Mouse (Mus musculus) adrenal gland, adult 2 months (tissue): ENCODE measurements around the gene Fgfr1op. TPM values are rescaled to one million over a fixed set of nuclear protein-coding genes. Genes with fewer than 3 reads are reported as not detected.

Source experiments
- DNase-seq: peaks from one replicate; pipeline ENCODE4 v3.0.0; 2021
- polyA plus RNA-seq: library from polyadenylated mRNA; depleted of rRNA; stranded (reverse); fragments of >200 nt; gene quantifications from 2 replicates; pipeline ENCODE4 v1.2.3, GENCODE M21; 2012; rRNA removed
- total RNA-seq, 2 experiments: library from RNA; stranded (reverse); gene quantifications; 2 replicates each; pipeline ENCODE4 v1.2.3; 2021

Gene Fgfr1op
- total and polyA plus RNA-seq, 3 experiments: 0.43 to 21.4 (median 16.6) TPM

DNA sequence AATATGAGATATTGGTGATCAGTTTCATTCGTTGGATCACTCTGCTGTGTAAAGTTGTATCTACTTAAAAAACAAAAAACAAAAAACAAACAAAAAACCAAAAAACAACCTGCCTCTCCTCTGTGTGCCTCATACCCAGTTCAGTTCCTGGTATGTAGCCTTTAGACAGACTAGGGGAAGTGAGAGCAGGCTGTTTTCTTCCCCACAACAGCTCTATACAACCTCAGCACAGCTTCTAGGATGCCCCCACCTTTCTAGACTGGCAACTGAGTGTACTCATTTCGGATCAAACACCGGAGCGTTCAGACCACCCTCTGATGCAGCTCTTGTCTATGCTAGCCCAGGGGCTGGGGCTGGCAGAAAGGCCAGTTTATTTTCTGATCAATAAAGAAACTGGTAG, 60.4 kb downstream of the Fgfr1op start:
- DNase-seq: no peak

DNA sequence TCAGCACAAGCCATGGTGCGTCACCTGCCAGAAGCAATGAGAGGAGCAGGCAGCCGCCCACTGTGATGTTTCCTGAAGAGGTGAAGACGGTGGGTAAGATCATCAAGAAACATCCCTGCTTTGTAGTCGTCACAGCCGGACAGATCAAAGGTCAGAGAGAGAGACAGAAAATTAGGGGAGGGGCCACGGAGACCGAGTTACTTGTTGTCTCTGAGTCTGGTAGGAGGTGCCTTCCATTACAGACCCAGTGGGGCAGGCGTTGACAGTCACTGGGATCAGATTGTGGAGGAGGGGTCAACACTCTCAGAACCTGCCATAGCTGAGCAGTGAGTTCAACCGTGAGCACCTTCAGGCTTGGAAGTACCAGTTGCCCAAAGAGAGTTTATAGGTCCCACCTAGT, 63.3 kb downstream of the Fgfr1op start:
- no peak for DNase-seq

DNA sequence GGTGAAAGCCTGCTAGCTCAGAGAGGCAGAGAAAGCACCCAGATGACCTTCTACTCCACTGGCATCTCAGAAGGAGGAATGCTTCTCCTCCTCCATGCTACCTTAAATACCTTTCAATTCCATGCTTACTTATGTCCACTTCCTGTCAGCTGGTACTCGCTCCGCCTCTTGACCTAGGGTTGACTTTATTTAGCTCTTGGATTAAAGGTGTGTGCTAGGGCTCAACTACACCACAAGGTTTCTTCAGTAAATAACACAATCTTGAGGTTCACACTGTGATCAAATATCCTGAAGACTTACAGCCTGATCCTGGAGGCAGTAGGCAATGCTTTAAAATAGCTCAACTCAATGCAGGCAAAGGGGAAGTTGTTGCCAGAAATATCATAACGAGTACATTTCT, 64.3 kb downstream of the Fgfr1op start:
- no peak for DNase-seq

DNA sequence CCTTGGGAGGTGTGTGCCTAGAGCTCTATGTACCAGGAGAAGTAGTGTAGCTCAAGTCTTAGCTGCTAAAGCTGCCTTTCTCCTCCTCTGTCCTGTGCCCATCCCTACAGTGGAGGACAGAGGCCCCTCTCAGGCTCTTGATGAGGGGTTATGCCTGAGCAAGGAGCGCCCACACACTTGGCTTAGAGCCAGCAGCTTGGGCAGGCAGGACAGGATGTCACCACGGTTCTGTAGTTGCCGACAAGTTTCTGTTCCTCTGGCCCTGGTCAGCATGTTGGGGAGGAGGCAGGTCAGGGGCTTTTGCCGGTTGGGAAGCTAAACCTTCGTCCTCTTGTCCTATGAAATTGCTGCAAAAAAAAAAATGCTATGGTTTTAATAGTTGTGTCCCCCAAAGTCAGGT, 66.8 kb downstream of the Fgfr1op start:
- DNase-seq: no peak

DNA sequence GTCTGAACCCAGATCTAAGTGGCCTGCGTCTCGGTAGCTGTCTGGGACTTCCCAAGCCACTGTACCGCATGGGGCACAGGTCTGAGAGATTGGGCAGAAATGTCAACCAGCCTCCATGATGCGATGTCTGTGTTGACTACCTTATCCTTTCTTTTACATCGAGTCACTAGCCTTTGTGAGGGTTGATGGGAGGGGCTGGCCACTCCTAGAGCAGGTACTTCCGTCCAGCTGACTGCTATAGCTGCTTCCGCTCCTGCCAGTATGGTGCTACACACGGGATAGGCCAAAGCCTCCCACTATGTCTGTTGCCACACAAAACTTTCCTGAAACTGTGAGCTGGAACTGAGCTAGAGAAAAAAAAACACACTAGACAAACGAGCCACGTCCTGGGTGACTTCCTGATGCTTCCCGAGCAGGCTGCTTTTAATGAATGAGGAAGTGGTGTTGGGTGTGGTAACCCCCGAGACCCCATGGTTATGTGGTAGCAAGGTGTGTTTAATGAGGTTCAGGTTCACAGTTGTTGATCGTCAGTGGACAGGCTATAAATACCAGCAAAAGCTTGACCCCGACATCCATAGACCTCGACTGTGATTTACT, 68.4 kb downstream of the Fgfr1op start:
- no peak for DNase-seq

DNA sequence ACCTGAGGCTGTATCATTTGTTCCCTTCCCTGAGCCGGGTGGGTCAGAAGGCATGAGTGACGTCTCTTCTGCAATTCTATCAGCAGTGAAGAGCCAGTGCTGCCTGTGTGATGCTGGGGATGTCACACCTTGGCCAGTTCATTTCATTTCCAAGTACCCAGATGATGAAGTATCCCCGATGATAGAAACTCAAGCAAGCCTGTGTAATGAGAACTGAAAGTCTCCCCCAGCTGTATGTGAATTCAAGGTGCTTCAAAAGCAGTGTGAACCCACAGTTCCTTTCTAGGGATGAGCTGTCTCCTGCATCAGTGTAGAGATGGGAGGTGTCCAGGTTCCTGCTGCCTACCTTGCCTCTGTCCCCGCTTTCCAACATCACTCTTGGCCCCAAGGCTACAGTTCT, 69.2 kb downstream of the Fgfr1op start:
- DNase-seq: no peak

DNA sequence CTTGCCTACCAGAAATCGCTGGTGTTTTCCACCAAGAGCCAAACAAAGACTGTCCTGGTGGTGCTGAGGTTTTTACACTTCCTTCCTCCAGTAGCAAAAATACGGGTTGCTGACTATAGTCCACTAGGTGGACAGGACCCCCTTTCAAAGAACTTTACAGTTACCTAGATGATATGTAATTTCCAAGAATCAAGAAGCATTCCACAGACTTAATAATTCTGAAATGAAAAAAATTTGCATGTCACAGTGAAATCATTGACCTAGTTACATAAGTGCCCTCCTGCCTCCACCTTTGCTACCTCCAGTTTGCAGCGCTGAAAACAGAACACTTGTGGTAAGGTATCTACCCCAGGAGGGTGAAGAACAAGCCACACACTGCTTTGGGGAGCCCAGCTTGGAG, 70.4 kb downstream of the Fgfr1op start, which contains the start of gene Ccr6:
Gene Ccr6, plus strand, starts transcription at position 301 of the 400 bp plus-strand sequence.
- DNase-seq: no peak

DNA sequence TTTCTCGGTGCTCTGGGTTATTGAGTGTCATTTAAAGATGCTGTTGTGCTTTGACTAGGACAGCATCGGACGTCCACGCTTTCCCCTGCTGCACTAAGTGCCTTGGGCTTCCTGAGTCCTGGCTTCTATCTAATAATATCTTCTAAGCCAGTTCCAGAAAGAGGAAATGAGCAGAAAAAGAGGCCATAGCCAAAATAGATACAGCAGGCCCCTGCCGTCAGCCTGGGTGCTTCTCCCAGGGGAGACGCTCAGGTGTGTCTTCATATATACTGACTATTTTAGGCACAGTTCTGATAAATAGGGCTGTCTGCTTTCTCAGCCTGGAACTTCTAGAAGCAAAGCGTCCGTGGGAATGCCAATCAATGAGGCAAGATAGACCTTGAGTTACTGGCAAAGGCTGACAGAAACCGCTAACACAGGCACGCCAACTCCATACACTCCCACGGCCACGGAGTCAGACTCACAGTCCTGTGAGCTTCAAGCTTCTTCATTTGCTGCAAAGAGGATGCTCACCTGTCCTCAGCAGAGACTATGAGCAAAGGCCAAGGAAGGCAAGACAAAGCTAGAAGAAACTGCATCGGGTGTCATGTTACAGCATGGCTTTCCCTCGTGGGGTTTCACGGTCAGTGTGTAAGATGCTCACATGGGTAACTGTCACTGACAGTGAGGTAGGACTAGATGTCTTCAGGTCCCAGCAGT, 72.9 kb downstream of the Fgfr1op start:
- DNase-seq: no peak

DNA sequence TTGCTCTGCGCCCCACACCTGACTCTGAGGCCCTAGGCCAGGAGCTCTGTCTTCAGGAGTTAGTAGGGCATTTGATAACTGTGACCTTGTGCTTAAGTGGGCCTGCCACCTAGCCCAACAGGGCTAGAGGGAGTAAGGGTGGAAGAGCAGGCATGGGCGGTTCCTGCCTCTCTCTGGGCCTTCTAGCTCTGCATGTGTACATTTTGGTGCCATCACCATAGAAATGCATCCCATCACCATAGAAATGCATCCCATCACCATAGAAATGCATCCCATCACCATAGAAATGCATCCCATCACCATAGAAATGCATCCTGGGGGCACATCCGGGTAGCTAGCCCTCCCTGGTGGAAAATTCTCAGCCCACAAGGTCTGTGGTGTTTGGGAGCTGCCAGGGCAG, 74.3 kb downstream of the Fgfr1op start:
- no peak for DNase-seq

DNA sequence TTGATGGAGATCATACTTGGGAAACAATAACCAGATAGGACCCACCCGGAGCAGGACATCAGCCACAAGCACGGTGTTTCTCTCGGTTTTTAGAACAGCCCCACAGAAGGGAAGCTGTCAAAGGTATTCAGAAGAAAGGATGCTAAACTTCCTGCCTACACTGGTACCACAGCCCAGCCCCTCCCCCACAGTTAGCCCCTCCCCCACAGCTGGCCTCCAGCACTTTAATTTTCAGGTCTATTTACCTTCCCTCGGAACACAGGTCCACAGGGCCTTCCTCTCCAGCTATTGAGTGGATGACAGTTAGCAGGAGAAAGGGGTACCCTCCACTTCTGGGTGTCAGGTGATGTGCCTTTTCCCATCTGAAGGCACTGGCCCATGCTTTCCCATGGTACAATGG, 75.2 kb downstream of the Fgfr1op start:
- DNase-seq: no peak

DNA sequence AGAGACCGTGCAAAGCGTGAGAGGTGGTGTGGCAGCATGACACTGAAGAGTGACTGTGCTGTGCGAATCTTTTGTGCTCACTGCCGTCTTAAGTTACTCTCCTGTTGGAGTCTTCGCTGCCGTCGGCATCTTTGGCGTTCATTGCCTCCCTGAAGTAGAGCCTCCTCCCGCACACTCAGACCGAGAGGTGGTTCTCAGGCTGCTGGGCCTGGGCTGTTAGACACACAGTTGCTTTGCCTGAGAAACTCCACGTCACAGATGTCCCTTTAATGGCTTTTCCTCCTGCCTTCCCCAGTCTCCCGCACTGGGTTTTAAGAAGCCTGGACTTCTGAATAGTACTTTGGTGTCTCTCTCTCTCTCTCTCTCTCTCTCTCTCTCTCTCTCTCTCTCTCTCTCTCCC, 76.3 kb downstream of the Fgfr1op start:
- DNase-seq: no peak

DNA sequence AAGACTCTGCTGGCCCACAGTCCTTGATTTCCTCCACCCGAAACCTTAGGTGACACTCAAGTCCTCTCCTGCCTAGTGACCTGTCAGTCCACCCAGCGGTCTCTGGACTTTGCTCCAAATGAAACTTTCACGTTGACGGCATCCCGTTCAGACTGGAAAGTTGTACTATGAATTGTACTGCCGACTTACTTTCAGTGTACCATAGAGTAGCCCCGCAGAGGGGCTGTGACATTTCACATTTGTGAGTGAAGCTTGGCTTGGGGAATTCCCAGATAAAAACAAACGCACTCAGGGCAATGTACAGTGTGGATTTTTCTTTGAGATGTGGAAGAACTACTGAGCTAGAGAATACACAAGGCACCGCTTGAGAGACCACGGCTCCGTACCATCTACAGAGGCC, 76.9 kb downstream of the Fgfr1op start:
- DNase-seq: no peak

DNA sequence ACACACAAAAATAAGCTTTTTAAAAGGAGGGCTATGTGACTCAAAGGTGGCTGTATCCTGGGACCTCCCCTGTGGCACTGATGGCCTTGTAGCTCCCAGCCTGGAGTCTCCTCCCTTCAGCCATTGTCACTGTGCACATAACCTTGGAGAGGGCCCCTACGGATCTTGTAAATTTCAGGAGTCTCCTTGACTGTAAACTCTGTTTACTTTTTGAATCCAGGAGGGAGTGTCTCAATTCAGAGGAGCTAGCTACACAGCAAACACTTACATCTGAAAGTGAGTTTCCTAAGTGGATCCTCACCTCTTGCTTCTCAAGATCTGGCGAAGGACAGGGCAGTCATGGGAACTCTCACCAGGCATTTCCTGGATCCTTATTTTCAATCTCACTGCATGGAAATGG, 78.8 kb downstream of the Fgfr1op start:
- no peak for DNase-seq

DNA sequence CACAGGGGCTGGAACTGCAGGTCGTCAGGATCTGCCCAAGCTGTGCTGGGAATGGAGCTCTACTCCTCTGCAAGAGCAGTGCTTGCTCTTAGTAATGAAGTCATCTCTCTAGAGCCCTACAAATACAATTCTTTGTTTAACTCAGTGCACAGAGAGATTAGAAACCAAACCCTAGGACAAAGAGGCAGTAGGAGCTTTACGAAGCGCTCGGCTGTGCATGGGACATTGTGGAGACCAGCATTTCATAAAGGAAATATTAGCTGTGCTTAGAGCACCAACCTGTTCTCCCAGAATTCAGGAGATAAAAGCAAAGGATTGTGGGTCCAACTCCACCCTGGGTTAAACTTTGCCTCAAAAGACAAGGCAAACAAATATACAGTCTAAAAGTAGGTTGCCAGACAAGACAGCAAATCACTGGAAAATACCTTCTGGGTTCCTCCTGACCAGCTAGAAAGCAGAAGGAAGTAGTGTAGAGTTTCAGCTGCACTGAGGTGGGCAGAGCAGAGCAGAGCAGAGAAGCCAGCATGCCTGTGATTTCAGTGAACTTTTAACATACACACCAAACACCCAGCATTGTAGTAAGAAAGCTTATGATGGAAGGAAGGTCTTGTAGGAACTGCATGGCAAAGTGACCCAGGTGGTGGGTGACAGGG, 80.9 kb downstream of the Fgfr1op start:
- DNase-seq: no peak

Other genes with a start within 250 kb of the Fgfr1op start
- 1 to 10 TPM; 4.5 to 5.9 TPM for gene Tagap, start 239.5 kb upstream of the Fgfr1op start, total RNA-seq
- 0.69 and 1.1 TPM in 2 replicates for gene Tagap, start 239.5 kb upstream of the Fgfr1op start, polyA plus RNA-seq
- 10 to 100 TPM; 42.2 to 43.2 TPM for gene Rsph3a, start 219.9 kb upstream of the Fgfr1op start, total RNA-seq
- gene Rsph3a, start 219.9 kb upstream of the Fgfr1op start, polyA plus RNA-seq: 169 and 206 TPM in 2 replicates
- not detected for gene Gm49673, start 17.7 kb upstream of the Fgfr1op start, total RNA-seq
- gene Gm49673, start 17.7 kb upstream of the Fgfr1op start, polyA plus RNA-seq: 2.5 and 16.1 TPM in 2 replicates
- 10 to 100 TPM; 29.2 to 62.6 TPM for gene Rnaset2a, start 17.4 kb upstream of the Fgfr1op start, total RNA-seq
- 54.9 and 82.3 TPM in 2 replicates for gene Rnaset2a, start 17.4 kb upstream of the Fgfr1op start, polyA plus RNA-seq
- not detected for gene Ccr6, start 70.5 kb downstream of the Fgfr1op start, total RNA-seq
- 0.08 and 0.29 TPM in 2 replicates for gene Ccr6, start 70.5 kb downstream of the Fgfr1op start, polyA plus RNA-seq
- 100 to 1,000 TPM; 296 to 304 TPM for gene Mpc1, start 117.4 kb downstream of the Fgfr1op start, total RNA-seq
- 92.5 and 121 TPM in 2 replicates for gene Mpc1, start 117.4 kb downstream of the Fgfr1op start, polyA plus RNA-seq
- gene Sft2d1, start 145.6 kb downstream of the Fgfr1op start, total RNA-seq: 10 to 100 TPM; 32.8 to 39.7 TPM
- 108 and 123 TPM in 2 replicates for gene Sft2d1, start 145.6 kb downstream of the Fgfr1op start, polyA plus RNA-seq
- gene Prr18, start 172.0 kb downstream of the Fgfr1op start, total RNA-seq: under 1 TPM; 0.14 to 0.49 TPM
- 0.25 and 0.38 TPM in 2 replicates for gene Prr18, start 172.0 kb downstream of the Fgfr1op start, polyA plus RNA-seq
- not detected for gene T2, start 190.5 kb downstream of the Fgfr1op start, total RNA-seq
- gene T2, start 190.5 kb downstream of the Fgfr1op start, polyA plus RNA-seq: not detected in 2 replicates